27 mouse cellular contexts compared by ENCODE assay signal in genomic region chr4:149705298-149705697, GRCm38 (mm10). TPM values are rescaled to one million over a fixed set of nuclear protein-coding genes. Genes with fewer than 3 reads are reported as not detected.
DNase-seq lines count a peak whose midpoint lies in the region; ATAC-seq and TF ChIP-seq lines count a peak whose summit lies in the region.
"Had no signal": no experiment of that assay in that cellular context is flagged by ENCODE, and none has a peak within 500 bp of the region (broad histone marks: within the 10 kb centered on the region; RNA-seq: fewer than 3 reads in every experiment).

No protein-coding gene starts in this region.

- TF ChIP-seq CTCF in lung, postnatal 0 days (IDR thresholded peaks at IDR 0.05): no peak
- TF ChIP-seq CTCF in bone marrow, adult 2 months (IDR thresholded peaks at IDR 0.05; ENCODE audit: control insufficient read depth, insufficient read depth, low read length): no peak

- H3K4me1 ChIP-seq in lung, postnatal 0 days (ENCODE audit: insufficient read depth, low read depth, low read length): no peaks in the 10 kb centered on the region
- peaks cover 13% of the 10 kb centered on the region for H3K4me1 ChIP-seq in bone marrow, adult 2 months (ENCODE audit: control insufficient read depth, insufficient read depth, low read length)
- 0 out of 2 replicates have a peak, but pooled peaks cover under 1% of the 10 kb centered on the region for H3K4me1 ChIP-seq in intestine, embryonic 15.5 days (replicated peaks)
- H3K4me1 ChIP-seq in midbrain, embryonic 15.5 days: no peaks in the 10 kb centered on the region
- H3K4me1 ChIP-seq in midbrain, embryonic 14.5 days (ENCODE audit: control insufficient read depth, insufficient read depth, low read length): no peaks in the 10 kb centered on the region

- no peak overlapping the region for H3K9ac ChIP-seq in lung, postnatal 0 days (replicated peaks; ENCODE audit: low read depth)
- H3K9ac ChIP-seq in intestine, embryonic 15.5 days: no peak overlapping the region
- no peak overlapping the region for H3K9ac ChIP-seq in midbrain, embryonic 15.5 days
- H3K9ac ChIP-seq in midbrain, embryonic 14.5 days (replicated peaks; ENCODE audit: low read length): no peak overlapping the region
- H3K9ac ChIP-seq: embryonic facial prominence, embryonic 12.5 days; heart, embryonic 15.5 days; liver, embryonic 13.5 days had no signal

- no peak for DNase-seq in lung, postnatal 0 days (ENCODE audit: low spot score)
- DNase-seq in lung, postnatal 4 days: no peak
- no peak for DNase-seq in cerebellum, adult 18-20 months
- DNase-seq in midbrain, embryonic 14.5 days: no peak
- DNase-seq: adrenal gland, adult 8-10 months; cerebellum, adult 11 months; cerebellum, adult 9-11 months; embryo, embryonic 11 days; kidney, adult 2 months; kidney, postnatal 36 days; left cerebral cortex, postnatal 4 days; liver, embryonic 13.5 days; lung, adult 2 months; right cerebral cortex, postnatal 25 days; thymus, adult 18-20 months had no signal

- 44% methylated on average over 7 of the region's 7 CpGs for WGBS in lung, postnatal 0 days
- WGBS in bone marrow, adult 2 months: 24% methylated on average over 7 of the region's 7 CpGs
- WGBS in intestine, embryonic 15.5 days: 45% methylated on average over 7 of the region's 7 CpGs
- WGBS in midbrain, embryonic 15.5 days: 77% methylated on average over 7 of the region's 7 CpGs
- 69% methylated on average over 7 of the region's 7 CpGs for WGBS in midbrain, embryonic 14.5 days

- no peak overlapping the region for H3K27ac ChIP-seq in lung, postnatal 0 days (ENCODE audit: low read length)
- peak overlapping the region; percentile 21 for H3K27ac ChIP-seq in bone marrow, adult 2 months (ENCODE audit: control insufficient read depth, insufficient read depth, low read depth, low read length, poor library complexity)
- H3K27ac ChIP-seq in intestine, embryonic 15.5 days: no peak overlapping the region
- no peak overlapping the region for H3K27ac ChIP-seq in midbrain, embryonic 15.5 days
- H3K27ac ChIP-seq in midbrain, embryonic 14.5 days (replicated peaks; ENCODE audit: low read depth, low read length): no peak overlapping the region
- H3K27ac ChIP-seq: embryonic facial prominence, embryonic 12.5 days; heart, embryonic 10.5 days; heart, embryonic 15.5 days; hindbrain, postnatal 0 days; liver, embryonic 13.5 days; midbrain, embryonic 10.5 days; stomach, postnatal 0 days had no signal

- no peak for TF ChIP-seq POLR2A in bone marrow, adult 2 months (IDR thresholded peaks at IDR 0.05; ENCODE audit: borderline replicate concordance, control insufficient read depth, low read depth, low read length)

- no peak overlapping the region for H3K4me2 ChIP-seq in lung, postnatal 0 days (replicated peaks; ENCODE audit: low read depth, low read length)
- no peak overlapping the region for H3K4me2 ChIP-seq in intestine, embryonic 15.5 days (replicated peaks)
- H3K4me2 ChIP-seq in midbrain, embryonic 15.5 days: no peak overlapping the region
- H3K4me2 ChIP-seq in midbrain, embryonic 14.5 days (ENCODE audit: low read length): no peak overlapping the region
- H3K4me2 ChIP-seq: embryonic facial prominence, embryonic 12.5 days; heart, embryonic 15.5 days; liver, embryonic 13.5 days had no signal

- no peak for TF ChIP-seq EP300 in lung, postnatal 0 days (IDR thresholded peaks at IDR 0.05)

- peak; percentile 49; the same call in 1 of the 2 replicates for ATAC-seq in lung, postnatal 0 days
- ATAC-seq in intestine, embryonic 15.5 days: peak; percentile 68
- ATAC-seq in megakaryocyte-erythroid progenitor cell, adult 5-6 weeks (replicated peaks; ENCODE audit: low FRiP score, low TSS enrichment, poor library complexity, severe bottlenecking): 0 out of 2 replicates have a peak, but pooled peaks have one; percentile 42
- no peak for ATAC-seq in midbrain, embryonic 15.5 days (replicated peaks)
- ATAC-seq in midbrain, embryonic 14.5 days (ENCODE audit: low FRiP score, low TSS enrichment): no peak
- ATAC-seq: CD4-positive, CD25-positive, alpha-beta regulatory T cell, adult 4 months; forebrain, embryonic 16.5 days; hindbrain, postnatal 0 days had no signal

- no peaks in the 10 kb centered on the region for H3K36me3 ChIP-seq in lung, postnatal 0 days (ENCODE audit: insufficient read depth, low read length)
- no peaks in the 10 kb centered on the region for H3K36me3 ChIP-seq in intestine, embryonic 15.5 days
- no peaks in the 10 kb centered on the region for H3K36me3 ChIP-seq in midbrain, embryonic 15.5 days (replicated peaks)
- no peaks in the 10 kb centered on the region for H3K36me3 ChIP-seq in midbrain, embryonic 14.5 days (ENCODE audit: control insufficient read depth, insufficient read depth, low read length)
- H3K36me3 ChIP-seq: embryonic facial prominence, embryonic 12.5 days; heart, embryonic 10.5 days; heart, embryonic 15.5 days; liver, embryonic 13.5 days; midbrain, embryonic 10.5 days had no signal

- no peaks in the 10 kb centered on the region for H3K9me3 ChIP-seq in lung, postnatal 0 days (ENCODE audit: low read length)
- H3K9me3 ChIP-seq in intestine, embryonic 15.5 days: no peaks in the 10 kb centered on the region
- H3K9me3 ChIP-seq in midbrain, embryonic 15.5 days: no peaks in the 10 kb centered on the region
- no peaks in the 10 kb centered on the region for H3K9me3 ChIP-seq in midbrain, embryonic 14.5 days (ENCODE audit: control insufficient read depth, low read length)
- H3K9me3 ChIP-seq: embryonic facial prominence, embryonic 12.5 days; heart, embryonic 10.5 days; heart, embryonic 15.5 days; liver, embryonic 13.5 days; midbrain, embryonic 10.5 days had no signal

- H3K4me3 ChIP-seq in lung, postnatal 0 days (ENCODE audit: low read depth, low read length): no peak overlapping the region
- H3K4me3 ChIP-seq in bone marrow, adult 2 months (replicated peaks; ENCODE audit: control insufficient read depth, low read depth, low read length): no peak overlapping the region
- no peak overlapping the region for H3K4me3 ChIP-seq in intestine, embryonic 15.5 days (replicated peaks)
- H3K4me3 ChIP-seq in midbrain, embryonic 15.5 days: no peak overlapping the region
- H3K4me3 ChIP-seq in midbrain, embryonic 14.5 days (replicated peaks; ENCODE audit: low read depth, low read length): no peak overlapping the region
- H3K4me3 ChIP-seq: embryonic facial prominence, embryonic 12.5 days; heart, embryonic 10.5 days; heart, embryonic 15.5 days; liver, embryonic 13.5 days; midbrain, embryonic 10.5 days had no signal

- no peaks in the 10 kb centered on the region for H3K27me3 ChIP-seq in lung, postnatal 0 days (replicated peaks; ENCODE audit: insufficient read depth, low read length)
- H3K27me3 ChIP-seq in intestine, embryonic 15.5 days (replicated peaks): no peaks in the 10 kb centered on the region
- H3K27me3 ChIP-seq in midbrain, embryonic 15.5 days (replicated peaks): no peaks in the 10 kb centered on the region
- H3K27me3 ChIP-seq in midbrain, embryonic 14.5 days (ENCODE audit: control insufficient read depth, insufficient read depth, low read length): no peaks in the 10 kb centered on the region
- H3K27me3 ChIP-seq: embryonic facial prominence, embryonic 12.5 days; heart, embryonic 15.5 days; liver, embryonic 13.5 days had no signal

RNA-seq across cellular contexts. Expression of gene Pik3cd, which starts 2.9 kb away (rescaled TPM):
- polyA plus RNA-seq in lung, postnatal 0 days (2015; fragmentation: Nextera tagmentation; extraction: Ambion mirVana): 3.8 and 4.0 TPM in 2 replicates
- polyA plus RNA-seq in bone marrow, adult 2 months (2011; ENCODE audit: insufficient read depth, insufficient read length, low replicate concordance, missing spikeins): 41.8 and 88.3 TPM in 2 replicates
- polyA plus RNA-seq in intestine, embryonic 15.5 days (2015; fragmentation: Nextera tagmentation; extraction: Ambion mirVana): 4.6 and 4.8 TPM in 2 replicates
- total RNA-seq in megakaryocyte-erythroid progenitor cell, adult 5-6 weeks (2014; fragmentation: Nextera tagmentation): 29.6 and 39.7 TPM in 2 replicates
- total RNA-seq in megakaryocyte-erythroid progenitor cell, adult 5-6 weeks (2017): 14.1 and 17.9 TPM in 2 replicates
- polyA plus RNA-seq in midbrain, embryonic 15.5 days (2015; fragmentation: Nextera tagmentation; extraction: Ambion mirVana): 14.0 and 15.5 TPM in 2 replicates
- polyA plus RNA-seq in midbrain, embryonic 14.5 days (2014; fragmentation: Nextera tagmentation; extraction: Ambion mirVana): 12.7 and 14.2 TPM in 2 replicates

RNA-seq across cellular contexts. Expression of gene Tmem201, which starts 32.5 kb away (rescaled TPM):
- polyA plus RNA-seq in lung, postnatal 0 days (2015; fragmentation: Nextera tagmentation; extraction: Ambion mirVana): 8.2 and 9.4 TPM in 2 replicates
- polyA plus RNA-seq in bone marrow, adult 2 months (2011; ENCODE audit: insufficient read depth, insufficient read length, low replicate concordance, missing spikeins): 5.3 and 8.2 TPM in 2 replicates
- 23.3 and 24.7 TPM in 2 replicates for polyA plus RNA-seq in intestine, embryonic 15.5 days (2015; fragmentation: Nextera tagmentation; extraction: Ambion mirVana)
- 22.9 and 24.1 TPM in 2 replicates for total RNA-seq in megakaryocyte-erythroid progenitor cell, adult 5-6 weeks (2014; fragmentation: Nextera tagmentation)
- 6.4 and 8.1 TPM in 2 replicates for total RNA-seq in megakaryocyte-erythroid progenitor cell, adult 5-6 weeks (2017)
- polyA plus RNA-seq in midbrain, embryonic 15.5 days (2015; fragmentation: Nextera tagmentation; extraction: Ambion mirVana): 51.1 and 51.4 TPM in 2 replicates
- 30.8 and 36.2 TPM in 2 replicates for polyA plus RNA-seq in midbrain, embryonic 14.5 days (2014; fragmentation: Nextera tagmentation; extraction: Ambion mirVana)

Comparison
In these comparisons a context has a peak if more than half of its experiments do, and no peak if none do; other contexts are left out.
1. ATAC-seq: peak in lung, postnatal 0 days (single experiment), intestine, embryonic 15.5 days (single experiment) and megakaryocyte-erythroid progenitor cell, adult 5-6 weeks (single experiment); none in midbrain, embryonic 15.5 days (single experiment) and midbrain, embryonic 14.5 days (single experiment).